Mouse (Mus musculus) granulocyte monocyte progenitor cell, adult 5-6 weeks (primary cell): ENCODE results near the gene Lgalsl. TPM values are rescaled to one million over a fixed set of nuclear protein-coding genes. Genes with fewer than 3 reads are reported as not detected.

Experiments
- ATAC-seq: replicated peaks from 2 replicates; pipeline ENCODE4 v1.8.0; 2016; ENCODE audit warnings: mild to moderate bottlenecking, moderate TSS enrichment, inconsistent platforms; ENCODE audit not compliant: poor library complexity, severe bottlenecking
- total RNA-seq, 2 experiments: library from RNA; stranded (forward) in 1 of 2; stranded (reverse) in 1 of 2; fragments of 200-712, 200-1000 nt in 1 of 2; fragments of >200 nt in 1 of 2; fragmentation: Nextera tagmentation in 1 of 2; gene quantifications; 2 replicates each; pipeline ENCODE4 v1.2.3; 2014 to 2017

The Lgalsl gene
- total RNA-seq, 2 experiments from 2014 or later, result 4.4 to 7.2 TPM

DNA sequence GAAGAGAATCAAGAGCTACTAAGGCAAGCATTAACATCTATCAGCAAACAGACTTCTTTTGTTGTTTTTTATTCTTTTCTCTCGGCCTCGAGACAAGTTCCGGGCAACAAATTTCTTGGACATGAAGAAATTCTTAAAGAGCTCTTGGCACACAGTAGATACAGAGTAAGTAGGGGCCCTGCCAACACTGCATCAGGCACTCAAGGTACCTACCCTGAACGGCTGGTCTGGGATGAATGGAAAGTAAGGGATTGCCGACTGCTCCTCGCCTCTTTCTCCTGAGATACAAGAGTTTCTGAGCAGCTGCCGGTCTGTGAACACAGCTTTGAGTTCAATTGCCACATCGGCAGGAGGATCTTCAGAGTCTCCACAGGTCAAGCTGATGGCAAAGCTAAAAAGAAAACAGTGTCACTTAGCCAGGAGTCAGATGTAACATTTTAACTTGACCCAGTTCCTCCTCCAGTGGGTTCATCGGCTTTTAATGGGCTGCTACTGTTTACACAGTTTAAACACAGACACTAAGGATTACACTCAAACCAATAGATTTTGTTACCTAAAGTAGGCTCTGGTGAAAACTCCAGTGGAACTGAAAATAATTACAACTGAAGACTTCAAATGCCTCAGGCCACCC is 1.7 kb downstream of the Lgalsl start:
- no peak for ATAC-seq

DNA sequence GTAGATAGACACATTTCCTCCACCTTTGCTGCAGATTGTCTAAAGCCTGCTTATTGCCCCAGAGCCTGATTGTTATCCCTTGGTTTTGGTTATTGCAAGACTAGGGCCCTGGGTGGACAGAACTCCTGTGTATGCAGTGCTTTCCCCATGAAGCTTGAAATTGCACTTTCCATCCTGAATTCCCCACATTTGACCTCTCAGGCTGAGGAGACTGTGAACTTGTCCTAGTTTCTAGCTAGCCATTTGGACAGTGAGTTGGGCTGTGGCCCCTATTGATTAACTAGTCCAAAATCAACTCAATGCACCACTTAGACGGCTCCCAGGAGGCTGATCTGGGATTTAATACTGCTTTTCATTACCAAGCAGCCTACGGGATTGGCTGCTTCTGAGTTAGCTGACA is 6.9 kb downstream of the Lgalsl start:
- ATAC-seq, result no peak

DNA sequence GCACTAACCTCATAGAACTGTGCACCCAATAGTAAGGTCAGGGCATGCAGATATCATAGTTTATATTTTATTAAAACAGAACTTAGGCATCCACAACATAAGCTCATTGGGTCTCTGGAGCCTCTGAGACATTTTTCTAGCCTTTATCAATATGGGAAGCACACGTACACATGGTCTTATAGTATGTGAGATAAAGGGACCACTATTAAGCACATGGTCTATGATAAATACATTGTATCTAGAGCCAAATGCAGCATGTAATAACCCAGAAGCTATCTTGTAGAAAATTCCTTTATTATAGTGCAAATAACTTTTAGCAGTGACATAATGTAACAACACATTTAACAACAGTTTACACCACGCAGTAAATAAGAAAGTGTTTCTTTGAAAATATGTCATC is 7.6 kb downstream of the Lgalsl start:
- no peak for ATAC-seq

DNA sequence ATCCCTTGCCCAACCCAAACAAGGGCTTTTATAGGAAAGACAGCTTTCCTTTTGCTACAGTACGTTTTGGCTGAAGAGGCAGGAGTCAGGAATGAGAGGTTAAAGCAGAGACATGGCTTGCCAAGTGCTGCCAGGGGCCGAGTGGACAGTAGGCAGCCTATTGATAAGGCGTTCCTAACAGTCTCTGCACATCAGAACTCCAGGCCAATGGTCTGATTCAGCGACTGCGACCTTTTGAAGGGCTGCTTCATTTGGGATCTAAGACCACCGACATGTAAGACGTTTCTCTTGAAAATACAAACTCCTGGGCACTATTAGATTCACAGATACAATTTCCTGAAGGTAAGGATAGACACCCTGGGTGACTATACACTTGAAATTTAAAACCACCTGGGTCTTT is 9.5 kb downstream of the Lgalsl start:
- ATAC-seq, result no peak

DNA sequence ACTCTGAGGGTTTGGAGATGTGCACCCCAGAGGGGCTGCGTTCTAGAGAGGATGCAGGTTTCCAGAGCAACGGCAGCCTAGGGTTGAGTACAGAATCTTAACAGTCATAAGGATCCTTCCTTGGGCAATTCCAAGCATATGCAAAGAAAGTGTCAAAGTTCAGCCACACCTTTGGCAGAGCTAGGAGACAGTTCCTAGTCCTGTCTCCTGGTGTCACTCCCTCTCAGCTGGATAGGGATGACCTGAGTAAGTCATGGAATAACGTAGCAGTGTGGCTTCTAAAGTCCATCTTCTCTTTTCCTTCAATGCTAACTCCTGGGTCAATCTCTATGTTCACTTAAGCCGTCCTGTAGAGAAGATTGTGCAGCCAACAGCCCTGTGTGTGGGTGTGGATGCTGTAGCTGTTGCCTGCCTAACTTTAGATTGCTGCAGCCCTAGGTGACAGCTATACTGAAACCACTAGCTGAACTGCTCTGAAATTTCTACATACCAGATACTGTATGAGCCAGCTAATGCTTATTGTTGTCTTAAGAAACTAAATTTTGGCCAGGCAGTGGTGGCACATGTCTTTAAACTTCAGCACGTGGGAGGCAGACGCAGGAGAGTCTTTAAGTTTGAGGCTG is 16.8 kb downstream of the Lgalsl start:
- no peak for ATAC-seq

DNA sequence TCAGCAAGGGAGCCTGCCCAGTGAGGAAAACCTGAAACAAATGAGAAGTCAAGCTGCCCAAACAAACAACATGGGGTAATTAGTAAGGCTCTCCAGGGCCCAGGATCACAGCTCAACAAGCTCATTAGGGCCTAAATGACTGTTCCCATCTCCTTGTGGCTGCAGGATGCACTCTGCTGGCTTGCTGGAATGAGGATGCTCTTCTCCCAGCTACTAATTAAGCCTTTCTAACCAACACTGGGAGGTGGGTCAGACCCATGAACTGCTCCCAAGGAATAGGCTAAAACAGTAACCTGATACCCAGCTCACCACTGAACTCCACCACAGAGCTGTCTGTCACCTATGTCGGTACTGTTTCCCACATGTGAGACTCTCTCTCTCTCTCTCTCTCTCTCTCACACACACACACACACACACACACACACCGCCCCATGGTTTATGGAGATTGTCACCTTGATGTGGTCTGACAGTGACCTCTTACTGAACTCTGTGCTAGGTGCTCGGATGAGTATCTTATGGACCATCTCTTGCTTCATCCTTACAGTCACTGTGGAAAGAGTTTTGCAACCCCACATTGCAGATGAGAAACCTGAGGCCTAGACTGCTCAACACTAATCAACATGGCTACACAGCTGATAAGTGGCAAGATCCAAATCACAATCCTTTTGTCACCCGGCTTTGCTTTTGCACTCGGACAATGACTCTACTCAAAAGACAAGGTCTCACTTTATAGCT is 18.5 kb downstream of the Lgalsl start:
- ATAC-seq, result peak; percentile 30; the same call in 1 of the 2 replicates

DNA sequence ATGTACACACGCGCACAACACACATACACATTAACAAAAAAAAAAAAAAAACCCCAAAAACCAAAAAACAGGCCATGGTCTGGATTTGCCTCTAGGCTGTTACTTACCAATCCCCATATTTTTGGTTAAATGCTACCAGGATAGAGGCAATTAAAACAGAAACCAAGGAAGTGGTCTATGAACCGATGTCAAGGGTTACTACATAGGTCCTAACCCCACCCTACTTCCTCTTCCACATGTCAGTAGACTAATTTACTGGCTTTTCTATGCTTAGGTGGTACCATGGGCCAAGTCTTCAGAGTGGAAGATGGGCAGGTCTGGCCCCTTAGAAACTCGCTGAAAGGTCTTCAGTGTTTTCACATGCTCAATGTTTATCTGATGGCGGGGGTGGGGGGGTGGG is 24.2 kb downstream of the Lgalsl start:
- ATAC-seq, result peak; percentile 97

DNA sequence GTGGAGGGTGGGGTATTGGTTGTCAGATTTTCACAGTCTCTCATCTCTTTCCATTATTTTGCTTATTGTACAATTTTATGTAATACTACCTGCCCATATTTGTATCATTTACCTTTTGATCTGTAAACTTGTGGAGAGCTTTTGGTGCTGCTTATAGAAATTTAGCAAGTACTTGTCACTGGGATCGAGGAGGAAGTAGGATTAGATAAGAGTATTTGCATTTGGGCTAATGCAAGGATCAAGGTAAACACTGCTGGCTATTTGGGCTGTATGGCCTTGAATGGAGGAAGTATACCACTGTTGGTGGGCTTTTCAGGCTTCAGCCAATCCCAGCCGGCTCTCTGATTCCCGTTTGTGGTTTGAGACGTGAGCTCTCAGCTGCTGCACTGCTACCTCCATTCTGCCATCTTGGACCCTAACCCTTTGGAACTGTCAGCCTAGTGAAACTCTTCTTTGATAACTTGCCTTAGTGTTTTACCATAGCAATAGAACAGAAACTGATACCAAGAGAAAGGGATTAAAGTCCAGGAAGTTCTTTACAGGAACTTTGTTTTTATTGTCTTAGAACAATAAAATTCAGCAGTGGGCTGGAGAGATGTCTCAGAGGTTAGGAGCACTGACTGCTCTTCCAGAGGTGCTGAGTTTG is 25.1 kb downstream of the Lgalsl start:
- ATAC-seq, result peak; percentile 32; the same call in 1 of the 2 replicates

DNA sequence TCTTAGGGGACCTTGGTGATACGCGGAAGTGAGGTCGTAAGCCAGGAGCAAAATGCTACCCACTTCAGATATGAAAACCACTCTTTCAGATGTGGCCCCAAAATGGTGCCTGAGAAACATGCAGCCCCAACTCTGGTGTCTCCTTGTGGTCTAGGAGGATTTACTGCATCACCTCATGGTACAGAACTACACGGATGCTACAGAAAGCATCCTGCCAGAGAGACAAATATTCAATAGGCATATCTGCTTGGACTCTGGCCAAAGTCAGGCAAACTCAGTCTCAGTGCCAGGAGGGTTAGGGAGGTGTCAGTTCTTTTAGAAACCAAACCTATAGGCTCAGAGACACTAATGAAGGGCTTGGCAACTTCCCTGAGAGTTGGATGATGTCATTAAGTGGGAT is 26.4 kb downstream of the Lgalsl start:
- no peak for ATAC-seq

DNA sequence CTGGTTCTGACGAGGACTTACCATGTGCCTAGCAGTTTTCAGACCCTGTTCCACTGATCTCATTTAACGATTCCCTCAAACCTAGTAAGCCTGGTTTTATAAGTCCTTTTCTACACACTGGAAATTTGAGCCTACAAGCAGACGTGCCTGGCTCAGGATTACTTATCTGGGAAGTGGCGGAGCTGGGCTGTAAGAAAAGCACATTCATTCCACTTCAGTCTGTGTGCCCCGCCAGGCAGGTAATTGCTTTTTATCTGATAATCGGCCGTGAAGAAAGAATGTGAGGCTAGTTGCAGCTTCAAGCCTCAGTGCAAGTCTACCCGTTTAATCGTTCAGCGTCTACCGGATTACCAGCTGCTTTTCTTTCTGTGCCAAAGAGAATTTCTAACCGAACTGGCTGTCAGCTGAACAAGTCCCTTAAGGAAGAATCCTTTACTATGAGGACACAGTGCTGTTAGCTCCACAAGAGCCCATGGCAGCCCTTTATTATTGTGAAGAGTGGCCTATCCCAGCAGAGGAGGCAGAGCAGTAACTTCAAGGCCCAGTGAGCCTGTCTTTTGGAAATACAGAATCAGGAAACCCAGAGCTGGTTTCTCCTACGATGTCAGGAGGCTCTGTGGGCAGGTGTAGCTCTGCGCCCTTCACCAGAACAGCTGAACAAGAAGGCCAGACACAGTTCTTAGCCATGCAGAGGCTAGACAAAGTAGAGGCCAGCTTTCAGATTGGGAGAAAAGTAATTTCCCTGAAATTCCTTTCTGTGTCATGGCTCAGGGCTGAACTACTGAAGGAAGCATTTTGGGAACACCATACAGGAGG is 30.4 kb downstream of the Lgalsl start:
- ATAC-seq, result no peak

DNA sequence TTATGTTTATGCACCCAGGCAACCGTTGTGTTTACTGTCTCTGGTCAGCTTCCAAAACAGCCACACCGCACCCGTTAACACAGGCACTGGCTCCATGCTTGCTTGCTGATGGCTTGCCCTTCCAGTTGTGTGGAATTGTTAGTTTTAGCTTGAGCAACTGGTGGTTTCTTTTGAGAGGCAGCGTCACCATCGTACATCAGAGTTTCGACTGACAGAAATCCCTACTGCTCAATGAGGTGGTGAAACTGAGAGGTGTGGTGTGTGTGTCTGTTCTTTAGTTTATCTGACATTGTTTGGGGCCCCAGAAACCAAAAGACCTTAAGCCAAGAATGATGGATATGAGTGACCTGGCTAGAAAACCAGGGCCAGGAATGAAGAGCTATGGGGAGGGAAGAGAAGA is 33.0 kb downstream of the Lgalsl start:
- no peak for ATAC-seq

DNA sequence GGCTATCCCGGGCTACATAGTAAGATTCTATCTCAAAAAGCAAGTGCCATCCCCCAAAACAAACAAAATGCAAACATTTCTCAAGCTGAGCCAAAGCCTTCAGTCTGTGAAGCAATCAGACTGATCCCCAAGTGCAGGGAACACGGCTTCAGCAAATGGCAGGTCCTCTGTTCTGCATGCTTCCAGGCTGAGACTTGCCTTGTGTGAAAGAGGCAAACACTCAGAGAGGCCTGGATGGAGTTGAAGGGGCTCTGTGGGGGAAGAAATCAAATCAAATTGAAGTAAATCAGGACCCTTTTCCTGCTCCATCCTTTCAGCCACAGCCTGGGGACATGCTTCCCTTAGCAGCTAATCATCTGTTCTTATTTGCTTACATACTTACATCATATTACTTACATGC is 35.4 kb downstream of the Lgalsl start:
- no peak for ATAC-seq

DNA sequence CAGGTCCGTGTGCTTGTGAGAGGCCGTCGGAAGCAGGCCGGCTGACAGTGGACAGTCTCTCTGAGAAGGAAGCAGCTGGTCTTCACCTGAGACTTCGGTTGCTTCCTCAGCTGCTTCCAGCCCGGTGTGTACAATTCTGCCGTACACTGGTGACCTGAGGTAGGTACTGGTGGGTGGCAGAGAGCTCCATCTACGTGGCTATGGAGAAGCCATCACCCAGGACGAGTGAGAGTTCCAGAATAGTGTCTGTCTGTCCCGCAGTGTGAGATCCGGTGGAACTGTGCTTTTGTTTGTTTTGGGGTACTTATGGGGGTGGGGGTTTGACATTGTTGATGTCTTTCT is 36.0 kb downstream of the Lgalsl start:
- 0 out of 2 replicates have a peak, but pooled peaks have one; percentile 2 for ATAC-seq

DNA sequence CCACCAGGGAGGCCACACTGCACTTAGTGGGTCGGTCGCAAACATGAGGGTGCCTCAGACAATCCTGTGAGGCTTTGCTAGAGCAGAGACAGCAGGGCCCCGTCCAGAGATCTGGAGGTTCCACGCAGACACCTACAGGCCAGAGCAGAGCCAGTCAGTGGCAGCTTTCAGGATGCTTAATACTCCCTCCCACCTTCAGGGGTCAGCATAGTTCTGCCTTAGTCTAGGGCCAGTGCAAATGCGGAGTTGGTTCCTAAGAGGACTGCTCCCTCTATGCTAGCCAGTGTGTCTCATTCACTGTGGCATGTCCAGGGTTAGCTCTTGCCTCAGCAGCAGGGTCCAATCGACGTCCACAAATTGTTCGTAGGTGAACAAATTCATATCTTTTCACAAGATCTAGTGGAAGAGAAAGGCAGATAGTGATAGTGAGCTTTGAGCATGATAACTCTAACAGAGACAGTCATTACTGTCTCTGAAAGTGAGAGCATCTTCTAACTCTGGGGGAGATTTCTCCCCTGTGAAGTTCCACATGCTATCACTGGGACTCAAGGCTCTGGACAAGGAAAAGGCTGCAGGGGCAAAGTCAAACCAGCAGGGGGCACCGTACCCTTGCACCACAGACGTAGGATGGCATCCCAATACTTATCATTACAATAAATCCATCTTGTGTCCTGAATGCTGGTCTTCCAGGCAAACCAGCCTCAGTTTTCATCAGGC is 36.5 kb downstream of the Lgalsl start:
- ATAC-seq, result peak; percentile 90

DNA sequence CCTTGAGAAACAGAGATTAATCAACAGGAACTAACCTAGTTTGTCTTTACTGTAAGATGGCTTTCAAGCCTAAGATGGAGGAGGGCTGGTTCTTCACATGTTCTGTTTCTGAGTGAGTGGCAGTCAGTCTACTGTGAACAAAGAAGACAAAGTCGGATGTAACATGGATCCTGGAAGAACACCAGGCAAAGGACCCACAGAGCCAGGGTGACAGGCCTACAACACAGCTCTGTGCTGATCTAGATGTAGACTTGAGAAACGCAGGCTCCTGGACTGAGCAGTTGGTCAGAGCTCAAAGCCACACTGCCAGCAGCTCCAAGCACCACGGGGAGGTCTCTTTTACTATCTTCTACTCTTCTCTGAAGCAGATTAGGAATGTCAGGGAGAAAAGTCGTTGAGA is 37.2 kb downstream of the Lgalsl start:
- no peak for ATAC-seq

DNA sequence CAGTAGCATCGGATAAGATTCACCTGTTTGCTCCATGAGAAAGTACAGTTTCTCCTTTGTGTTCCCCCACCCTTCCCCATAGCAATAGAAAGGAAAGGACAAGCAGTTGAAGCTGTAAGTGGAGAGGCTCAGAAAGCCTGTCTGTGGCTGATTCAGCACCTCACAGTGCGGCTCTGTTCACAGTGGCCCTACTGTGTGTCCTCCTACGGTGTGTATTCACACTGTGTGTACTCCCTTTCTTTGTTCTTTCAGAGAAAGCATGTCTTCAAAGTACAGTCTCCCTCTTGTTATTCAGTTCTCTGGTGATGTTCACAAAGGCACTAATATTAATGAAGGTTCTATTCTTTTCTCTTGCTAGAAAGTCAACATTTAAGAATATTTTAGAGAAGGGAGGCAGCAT is 38.2 kb downstream of the Lgalsl start:
- ATAC-seq, result no peak

DNA sequence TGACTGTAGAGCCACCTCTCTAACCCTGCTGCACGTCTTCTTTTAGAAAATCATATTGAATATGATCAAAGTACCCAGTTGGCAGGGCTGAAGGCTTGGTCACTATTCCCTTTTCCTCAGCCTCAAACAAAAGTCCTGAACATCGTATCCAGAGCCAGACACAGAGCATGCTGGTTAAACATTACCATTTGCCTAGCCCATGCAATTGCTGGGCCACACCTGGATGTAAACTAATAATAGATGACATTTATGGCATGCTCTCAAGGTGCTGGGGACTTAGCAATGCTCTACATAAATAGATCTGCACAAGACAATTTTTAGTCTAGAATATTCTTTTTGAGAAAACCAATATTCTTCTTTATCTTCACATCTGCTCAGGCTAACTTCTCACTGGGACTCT is 39.5 kb downstream of the Lgalsl start:
- no peak for ATAC-seq

DNA sequence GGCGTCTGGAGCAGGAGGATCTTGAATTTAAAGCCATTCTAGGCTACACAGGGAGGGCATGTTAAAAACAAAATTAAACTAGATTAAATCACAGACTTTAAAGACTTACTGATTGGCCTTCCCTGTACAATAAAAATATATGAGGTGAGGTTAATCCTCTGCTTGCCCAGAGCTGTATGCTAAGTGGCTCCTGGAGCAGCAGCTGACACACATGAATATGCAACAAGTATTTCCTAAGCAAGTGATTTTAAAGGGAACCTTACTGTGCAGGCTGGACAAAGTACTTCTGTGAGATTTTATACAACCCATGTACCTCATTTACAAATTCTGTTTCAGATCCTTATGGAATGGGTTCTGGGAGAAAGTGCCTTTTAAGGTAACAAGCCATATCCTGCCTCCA is 41.8 kb downstream of the Lgalsl start:
- no peak for ATAC-seq

DNA sequence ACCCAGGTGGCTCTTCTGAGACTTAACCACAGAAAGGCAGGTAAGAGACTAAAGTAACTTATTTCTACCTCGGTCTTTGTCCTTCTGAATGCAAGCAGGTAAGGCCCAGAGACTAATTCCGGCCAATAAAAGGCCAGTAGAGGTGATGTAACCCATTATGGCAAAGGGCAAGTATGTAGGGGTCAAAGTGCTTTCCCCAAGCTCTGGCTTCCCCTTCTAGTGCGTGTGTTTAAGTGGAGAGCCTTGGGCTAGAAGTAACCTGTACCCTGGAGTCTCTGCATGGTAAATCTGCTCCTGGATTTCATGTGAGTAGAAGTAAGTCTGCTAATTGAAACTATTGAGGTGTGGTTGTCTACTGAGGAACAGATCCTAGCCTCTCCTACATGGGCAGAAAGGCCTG is 42.8 kb downstream of the Lgalsl start:
- no peak for ATAC-seq

DNA sequence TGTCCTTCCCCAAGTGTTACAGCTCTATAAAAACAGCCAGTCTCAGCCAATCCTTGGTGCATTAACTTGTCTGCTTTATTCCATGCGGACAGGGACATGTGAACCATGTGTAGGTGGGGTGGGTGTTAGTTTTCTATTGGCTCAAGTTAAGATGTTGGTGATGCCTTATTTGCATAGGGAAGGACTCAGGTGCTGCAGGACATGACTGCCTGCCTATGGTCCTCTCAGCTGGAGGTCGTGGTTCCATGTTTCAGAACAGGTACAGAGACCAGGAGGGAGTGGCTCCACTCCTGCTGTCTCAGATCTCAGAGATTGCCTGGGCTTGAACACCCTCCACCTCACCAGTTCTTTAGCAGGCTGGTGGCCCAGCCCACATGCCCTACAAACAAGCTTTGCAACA is 44.7 kb downstream of the Lgalsl start:
- ATAC-seq, result no peak
